Mouse (Mus musculus): ENCODE results near the gene Eif4g3.
"Not testable (repeated sequence)": the region's sequence is repeated elsewhere in the genome, so short reads cannot be mapped to it uniquely, and the experiment has no call there.

Gene Eif4g3

GRCm38 (mm10) chr4:137992890-137993289 is at the start of gene Eif4g3:
Gene Eif4g3, plus strand, starts transcription at chr4:137993022.
- DNase-seq, result no peak

GRCm38 (mm10) chr4:137943540-137943939 is 49.3 kb upstream of the Eif4g3 start:
- no peak for DNase-seq

- no peak for DNase-seq
These were observed 47.4 kb upstream of the Eif4g3 start for GRCm38 (mm10) chr4:137945376-137945775.

- no peak for DNase-seq
These were observed 46.4 kb upstream of the Eif4g3 start for GRCm38 (mm10) chr4:137946419-137946818.

- DNase-seq, result peak; percentile 84 to 85
These were observed 40.0 kb upstream of the Eif4g3 start for GRCm38 (mm10) chr4:137952840-137953239.

- no peak for DNase-seq
These were observed 38.6 kb upstream of the Eif4g3 start for GRCm38 (mm10) chr4:137954184-137954583.

- DNase-seq, result no peak
These were observed 37.9 kb upstream of the Eif4g3 start for GRCm38 (mm10) chr4:137954926-137955396.

GRCm38 (mm10) chr4:137956260-137956659 is 36.6 kb upstream of the Eif4g3 start:
- no peak for DNase-seq

- DNase-seq, result no peak
These were observed 32.7 kb upstream of the Eif4g3 start for GRCm38 (mm10) chr4:137959889-137960665.

GRCm38 (mm10) chr4:137960757-137961156 is 32.1 kb upstream of the Eif4g3 start:
- no peak for DNase-seq

GRCm38 (mm10) chr4:137962643-137963350 is 30.0 kb upstream of the Eif4g3 start:
- no peak for DNase-seq

- no peak for DNase-seq
These were observed 29.4 kb upstream of the Eif4g3 start for GRCm38 (mm10) chr4:137963431-137963830.

GRCm38 (mm10) chr4:137963881-137964584 is 28.8 kb upstream of the Eif4g3 start:
- peak; percentile 90 for DNase-seq

GRCm38 (mm10) chr4:137964585-137964930 is 28.3 kb upstream of the Eif4g3 start:
- no peak for DNase-seq

- DNase-seq, result peak; percentile 72 to 80
These were observed 24.6 kb upstream of the Eif4g3 start for GRCm38 (mm10) chr4:137968203-137968602.

GRCm38 (mm10) chr4:137970623-137971199 is 22.1 kb upstream of the Eif4g3 start:
- DNase-seq, result not testable (repeated sequence)

- not testable (repeated sequence) for DNase-seq
These were observed 17.9 kb upstream of the Eif4g3 start for GRCm38 (mm10) chr4:137974856-137975432.

GRCm38 (mm10) chr4:137979066-137979644 is 13.7 kb upstream of the Eif4g3 start:
- not testable (repeated sequence) for DNase-seq

- DNase-seq, result no peak
These were observed 10.0 kb upstream of the Eif4g3 start for GRCm38 (mm10) chr4:137982869-137983268.

GRCm38 (mm10) chr4:137984212-137984611 is 8.6 kb upstream of the Eif4g3 start:
- no peak for DNase-seq

GRCm38 (mm10) chr4:137984746-137985145 is 8.1 kb upstream of the Eif4g3 start:
- no peak for DNase-seq

GRCm38 (mm10) chr4:137989426-137989825 is 3.4 kb upstream of the Eif4g3 start:
- no peak for DNase-seq
